Mouse (Mus musculus) forebrain, embryonic 11.5 days (tissue): Measurements from ENCODE around the gene Ddb1. TPM values are rescaled to one million over a fixed set of nuclear protein-coding genes. Genes with fewer than 3 reads are reported as not detected.
"Not testable (repeated sequence)": the region's sequence is repeated elsewhere in the genome, so short reads cannot be mapped to it uniquely, and the experiment has no call there.

ENCODE experiments used
- ATAC-seq: fragments of 200-750 bp; cut with Nextera tagmentation; replicated peaks from 2 replicates; pipeline ENCODE4 v1.8.0; 2017; ENCODE audit warnings: moderate TSS enrichment; ENCODE audit not compliant: low FRiP score
- DNase-seq: peaks from one replicate; pipeline ENCODE4 v3.0.0-alpha.2; 2017; ENCODE audit warnings: low spot score
- H3K27ac ChIP-seq: fragments of 300-500 bp; sonication (generic); 2 replicates; pipeline ENCODE4 v1.5.1; 2014; ENCODE audit warnings: low read depth, low read length
- H3K27me3 ChIP-seq: fragments of 300-500 bp; sonication (generic); 2 replicates; pipeline ENCODE4 v1.6.1; 2014; ENCODE audit warnings: mild to moderate bottlenecking, low read length, mixed read lengths; ENCODE audit not compliant: control insufficient read depth, insufficient read depth
- H3K36me3 ChIP-seq: fragments of 300-500 bp; sonication (generic); 2 replicates; pipeline ENCODE4 v1.6.1; 2014; ENCODE audit warnings: mild to moderate bottlenecking, low read length, moderate library complexity, mixed read lengths; ENCODE audit not compliant: control insufficient read depth, insufficient read depth
- H3K4me1 ChIP-seq: fragments of 300-500 bp; sonication (generic); replicated peaks from 2 replicates; pipeline ENCODE4 v1.6.1; 2014; ENCODE audit warnings: low read length, mixed read lengths; ENCODE audit not compliant: control insufficient read depth, insufficient read depth
- H3K4me2 ChIP-seq: fragments of 300-500 bp; sonication (generic); 2 replicates; pipeline ENCODE4 v1.6.1; 2014; ENCODE audit warnings: low read depth, mild to moderate bottlenecking, low read length, moderate library complexity, mixed read lengths; ENCODE audit not compliant: severe bottlenecking
- H3K4me3 ChIP-seq: fragments of 300-500 bp; sonication (generic); 2 replicates; pipeline ENCODE4 v1.5.1; 2014; ENCODE audit warnings: low read depth, low read length
- H3K9ac ChIP-seq: fragments of 300-500 bp; sonication (generic); 2 replicates; pipeline ENCODE4 v1.6.1; 2014; ENCODE audit warnings: low read length
- H3K9me3 ChIP-seq: fragments of 300-500 bp; sonication (generic); 2 replicates; pipeline ENCODE4 v1.6.1; 2016; ENCODE audit warnings: low read length, mixed read lengths; ENCODE audit not compliant: control insufficient read depth
- WGBS: fragments of 180-500 bp; shearing (Covaris S2); extraction: QIAGEN DNeasy Blood & Tissue Kit; methylation state at CpG from one replicate; pipeline ENCODE4 v1.1.7; 2014; 5-methylcytosine and 5-hydroxymethylcytosine counted together
- polyA plus RNA-seq: library from polyadenylated mRNA; unstranded; fragments of >200 nt; fragmentation: Nextera tagmentation; extraction: Ambion mirVana; gene quantifications from 2 replicates; pipeline ENCODE4 v1.2.1, GENCODE M21; 2014

The Ddb1 gene
- 392 and 442 TPM in 2 replicates for polyA plus RNA-seq

GRCm38 (mm10) chr19:10605293-10605900 is at the start of gene Ddb1, which contains the start of gene Tkfc:
Gene Ddb1, plus strand, starts transcription at chr19:10605327.
Gene Tkfc, minus strand, starts transcription at chr19:10605654.
- WGBS: under 1% methylated on average over 49 of the region's 49 CpGs
- H3K9me3 ChIP-seq: no peaks in the 10 kb centered on the region
- H3K4me2 ChIP-seq: peak within 1 kb of the TSS; percentile 76
- H3K4me1 ChIP-seq: peaks cover 12% of the 10 kb centered on the region
- H3K4me3 ChIP-seq: peak within 1 kb of the TSS; percentile 96
- peaks cover 13% of the 10 kb centered on the region; the same call in 1 of the 2 replicates for H3K36me3 ChIP-seq
- H3K9ac ChIP-seq: peak within 1 kb of the TSS; percentile 96
- ATAC-seq: peak; percentile 96
- no peaks in the 10 kb centered on the region for H3K27me3 ChIP-seq
- DNase-seq: peak; percentile 99
- peak within 1 kb of the TSS; percentile 85 for H3K27ac ChIP-seq

GRCm38 (mm10) chr19:10555624-10556510 is 49.3 kb upstream of the Ddb1 start, which contains the start of gene Tmem216:
Gene Tmem216, minus strand, starts transcription at chr19:10556238.
- Histone ChIP-seq H3K27ac (peak within 1 kb of the TSS; percentile 42; the same call in 1 of the 2 replicates), H3K36me3 (peaks cover 1% of the 10 kb centered on the region; the same call in 1 of the 2 replicates), H3K27me3 (no peaks in the 10 kb centered on the region), H3K4me1 (no peaks in the 10 kb centered on the region), H3K9me3 (no peaks in the 10 kb centered on the region), H3K4me2 (peak within 1 kb of the TSS; percentile 48), H3K9ac (peak within 1 kb of the TSS; percentile 60), H3K4me3 (peak within 1 kb of the TSS; percentile 53)
- peak; percentile 99 for ATAC-seq
- peak; percentile 88 for DNase-seq
- 2% methylated on average over 43 of the region's 43 CpGs for WGBS

GRCm38 (mm10) chr19:10557001-10557400 is 48.1 kb upstream of the Ddb1 start:
- Histone ChIP-seq H3K4me2 (no peak overlapping the region), H3K9ac (no peak overlapping the region), H3K9me3 (no peaks in the 10 kb centered on the region), H3K27me3 (no peaks in the 10 kb centered on the region), H3K27ac (no peak overlapping the region), H3K4me3 (no peak overlapping the region), H3K36me3 (no peaks in the 10 kb centered on the region), H3K4me1 (no peaks in the 10 kb centered on the region)
- ATAC-seq: no peak
- 71% methylated on average over 2 of the region's 2 CpGs for WGBS
- no peak for DNase-seq

- 62% methylated on average over 2 of the region's 2 CpGs for WGBS
- Histone ChIP-seq H3K27me3 (no peaks in the 10 kb centered on the region), H3K9me3 (no peaks in the 10 kb centered on the region), H3K36me3 (no peaks in the 10 kb centered on the region), H3K9ac (no peak overlapping the region), H3K27ac (no peak overlapping the region), H3K4me1 (no peaks in the 10 kb centered on the region), H3K4me3 (no peak overlapping the region), H3K4me2 (no peak overlapping the region)
- no peak for ATAC-seq
- DNase-seq: no peak
Observed at GRCm38 (mm10) chr19:10557430-10557829, 47.7 kb upstream of the Ddb1 start.

- H3K27me3 ChIP-seq, H3K9ac ChIP-seq, H3K4me3 ChIP-seq, H3K9me3 ChIP-seq, ATAC-seq, H3K27ac ChIP-seq, DNase-seq, H3K4me2 ChIP-seq, H3K4me1 ChIP-seq, H3K36me3 ChIP-seq: not testable (repeated sequence)
- WGBS: 80% methylated on average over 4 of the region's 4 CpGs
Observed at GRCm38 (mm10) chr19:10557837-10558375, 47.2 kb upstream of the Ddb1 start.

- Histone ChIP-seq H3K4me1 (no peaks in the 10 kb centered on the region), H3K27ac (no peak overlapping the region), H3K9me3 (no peaks in the 10 kb centered on the region), H3K36me3 (no peaks in the 10 kb centered on the region), H3K4me2 (no peak overlapping the region), H3K27me3 (no peaks in the 10 kb centered on the region), H3K9ac (no peak overlapping the region), H3K4me3 (no peak overlapping the region)
- WGBS: 40% methylated on average over 5 of the region's 5 CpGs
- ATAC-seq (no peak), DNase-seq (no peak)
Observed at GRCm38 (mm10) chr19:10560108-10560507, 45.0 kb upstream of the Ddb1 start.

GRCm38 (mm10) chr19:10561558-10562314 is 43.4 kb upstream of the Ddb1 start:
- H3K9ac ChIP-seq: no peak overlapping the region
- no peak overlapping the region for H3K27ac ChIP-seq
- H3K36me3 ChIP-seq: no peaks in the 10 kb centered on the region
- ATAC-seq (no peak), DNase-seq (no peak)
- no peak overlapping the region for H3K4me2 ChIP-seq
- WGBS: 73% methylated on average over 6 of the region's 6 CpGs
- H3K27me3 ChIP-seq: no peaks in the 10 kb centered on the region
- no peaks in the 10 kb centered on the region for H3K9me3 ChIP-seq
- H3K4me1 ChIP-seq: no peaks in the 10 kb centered on the region
- no peak overlapping the region for H3K4me3 ChIP-seq

- H3K27ac ChIP-seq: no peak overlapping the region
- no peaks in the 10 kb centered on the region for H3K9me3 ChIP-seq
- no peak for ATAC-seq
- no peak overlapping the region for H3K9ac ChIP-seq
- H3K27me3 ChIP-seq: no peaks in the 10 kb centered on the region
- no peak overlapping the region for H3K4me3 ChIP-seq
- H3K4me2 ChIP-seq: no peak overlapping the region
- no peaks in the 10 kb centered on the region for H3K4me1 ChIP-seq
- H3K36me3 ChIP-seq: no peaks in the 10 kb centered on the region
- no peak for DNase-seq
- WGBS: 57% methylated on average over 5 of the region's 5 CpGs
Observed at GRCm38 (mm10) chr19:10562351-10562750, 42.8 kb upstream of the Ddb1 start.
